Mouse (Mus musculus) right cerebral cortex, adult 18-20 months (tissue): ENCODE measurements around the gene Mut.

Experiments used
- DNase-seq: peaks from one replicate; pipeline ENCODE4 v3.0.0; 2022; ENCODE audit warnings: mixed read lengths

The Mut gene

DNA sequence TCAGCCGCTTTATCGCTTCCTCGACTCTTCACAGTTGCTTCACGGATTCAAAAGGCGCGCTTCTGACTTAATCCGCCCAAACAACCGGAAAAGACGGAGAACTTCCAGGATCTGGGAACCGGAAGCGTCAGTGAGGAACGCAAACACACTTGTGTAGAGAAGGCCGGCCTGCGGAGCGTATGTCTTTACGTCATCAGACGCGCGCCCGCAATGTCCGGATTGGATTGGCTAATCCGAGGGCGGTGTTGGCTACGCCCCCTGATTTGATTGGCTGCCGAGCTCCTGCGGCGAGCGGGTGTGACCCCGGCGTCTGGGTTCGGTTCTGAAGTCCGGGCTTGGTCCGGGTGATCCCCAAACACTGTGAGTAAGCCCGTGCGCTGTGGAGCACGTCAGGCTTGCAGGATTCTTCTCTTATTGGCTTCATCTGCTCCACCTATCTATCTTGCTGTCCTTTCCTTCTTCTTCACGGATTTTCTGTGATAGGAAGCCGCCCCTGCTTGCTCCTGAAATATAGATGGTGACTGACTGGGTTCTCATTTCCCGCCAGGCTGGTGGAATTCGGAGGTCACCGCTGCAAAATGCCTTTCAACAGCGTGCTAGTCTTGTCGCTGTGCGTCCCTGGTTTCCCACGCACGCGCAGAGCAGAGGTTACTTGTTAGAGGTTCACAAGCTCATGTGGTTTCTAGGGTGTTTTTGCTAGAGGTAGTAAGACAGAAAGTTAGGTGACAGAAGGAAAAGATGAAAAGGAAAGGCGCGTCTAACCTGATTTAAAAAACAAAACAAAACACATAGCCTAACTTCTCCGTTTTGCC lies at the start of gene Mut, which contains the start of gene Cenpq:
Gene Mut (plus strand): TSS at position 266 of the 812 bp plus-strand sequence.
Gene Cenpq (minus strand): TSS at position 628 of the 812 bp plus-strand sequence.
- DNase-seq, result peak; percentile 100

DNA sequence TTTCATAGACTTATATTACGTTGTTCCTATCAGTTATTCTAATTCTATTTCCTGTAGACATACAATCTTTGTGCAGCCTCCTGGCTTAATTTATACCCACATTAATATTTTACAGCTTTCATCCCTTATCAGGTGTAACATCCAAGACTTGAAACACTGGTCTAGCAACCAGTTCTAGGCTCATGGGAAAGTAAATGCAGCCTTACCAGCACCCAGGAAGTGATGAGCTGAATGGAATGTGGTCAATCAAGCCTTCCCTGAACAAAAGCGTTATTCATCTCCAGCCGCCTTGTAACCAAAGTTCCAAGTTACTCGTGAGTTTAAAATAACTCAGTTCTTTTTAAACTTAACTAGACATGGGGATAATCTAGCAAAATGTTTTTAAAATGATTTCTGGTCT lies 49.3 kb upstream of the Mut start:
- DNase-seq, result no peak

GRCm38 (mm10) chr17:40887849-40888536 lies 46.5 kb upstream of the Mut start:
- DNase-seq, result no peak

DNA sequence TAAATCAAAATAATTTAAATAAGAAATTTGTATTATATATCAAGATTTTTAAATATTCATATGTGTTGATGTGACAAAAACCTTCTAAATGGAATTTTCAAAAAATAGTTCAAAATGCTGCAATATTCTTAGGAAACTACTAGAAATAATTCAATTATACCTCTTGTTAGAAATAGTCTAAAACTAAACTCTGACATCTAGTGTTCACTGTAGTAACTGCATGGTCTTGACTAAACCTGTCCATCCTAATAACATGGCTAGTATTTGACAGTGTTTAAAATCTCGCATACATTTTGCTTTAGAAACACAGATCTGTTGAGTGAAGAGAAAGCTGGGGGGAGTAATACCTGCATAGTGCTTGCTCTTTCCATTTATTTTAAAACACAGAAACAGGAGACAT lies 37.6 kb upstream of the Mut start:
- DNase-seq, result no peak

- no peak for DNase-seq
Observed at GRCm38 (mm10) chr17:40899783-40900363, 34.6 kb upstream of the Mut start.

DNA sequence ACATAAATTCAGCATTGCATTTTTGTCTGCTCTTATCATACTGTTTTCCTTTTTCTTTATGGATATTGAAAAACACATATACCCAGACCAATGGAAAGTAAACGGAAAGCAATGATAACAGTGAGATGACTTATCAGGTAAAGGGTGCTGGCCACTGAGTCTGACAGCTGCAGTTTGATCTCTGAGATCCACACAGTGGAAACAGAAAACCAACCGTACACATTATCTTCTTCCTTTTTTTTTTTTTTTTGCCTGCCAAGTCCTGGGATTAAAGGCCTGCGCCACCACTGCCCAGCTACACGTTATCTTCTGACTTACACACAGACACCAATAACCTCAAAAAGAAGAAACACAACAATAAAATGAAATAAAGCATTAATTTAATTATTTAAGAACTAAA lies 31.1 kb upstream of the Mut start:
- no peak for DNase-seq

DNA sequence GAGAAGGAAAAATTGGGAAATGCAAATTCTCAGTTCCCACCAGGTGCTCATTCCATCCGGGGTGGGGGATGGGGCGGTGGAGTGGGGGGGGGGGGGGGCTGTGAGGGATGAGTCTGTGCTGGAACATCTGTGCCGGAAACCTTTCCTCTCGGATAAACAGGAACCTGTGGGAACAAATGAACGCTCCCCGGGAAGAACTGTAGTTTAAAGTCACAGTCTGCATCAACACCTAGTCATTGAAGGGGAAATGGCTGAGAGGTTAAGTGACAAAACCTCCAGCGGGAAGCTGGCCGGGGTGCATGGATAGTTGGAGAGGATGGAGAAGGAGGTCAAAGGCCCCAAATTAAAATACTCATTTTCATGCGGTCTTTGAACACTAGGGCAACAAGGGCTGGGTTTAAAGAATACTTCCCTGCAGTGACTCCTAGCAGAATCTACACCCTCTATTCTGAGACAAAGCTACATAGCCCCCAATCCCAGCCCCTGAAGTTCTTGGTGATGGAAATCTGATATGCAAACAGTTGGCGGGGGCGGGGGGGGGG lies 30.4 kb upstream of the Mut start:
- DNase-seq, result no peak

DNA sequence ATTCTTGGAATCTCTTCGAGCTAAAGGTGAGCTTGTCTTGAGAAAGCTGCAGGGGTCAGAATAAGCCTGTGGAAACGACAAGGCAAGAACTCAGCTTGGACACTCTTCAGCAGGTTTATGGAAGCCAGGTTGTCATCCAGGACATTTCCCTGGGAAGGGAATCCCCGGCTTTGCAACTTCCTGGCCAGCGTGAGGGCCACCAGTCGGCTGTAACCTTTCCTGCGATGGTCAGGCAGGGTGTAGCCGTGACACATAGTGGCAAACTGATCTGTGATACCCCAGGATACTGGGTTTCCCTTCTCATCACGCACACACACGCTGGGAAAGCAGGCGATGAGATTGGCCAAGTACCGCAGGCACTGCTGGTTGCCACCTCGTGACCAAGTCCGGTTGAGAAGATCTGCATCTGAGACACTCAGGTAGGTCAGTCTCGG lies 29.7 kb upstream of the Mut start:
- no peak for DNase-seq

GRCm38 (mm10) chr17:40914250-40914649 lies 20.2 kb upstream of the Mut start, which contains the start of gene Glyatl3:
TSS of gene Glyatl3 (minus strand) at chr17:40914350.
- no peak for DNase-seq

GRCm38 (mm10) chr17:40915499-40915898 lies 19.0 kb upstream of the Mut start:
- no peak for DNase-seq

DNA sequence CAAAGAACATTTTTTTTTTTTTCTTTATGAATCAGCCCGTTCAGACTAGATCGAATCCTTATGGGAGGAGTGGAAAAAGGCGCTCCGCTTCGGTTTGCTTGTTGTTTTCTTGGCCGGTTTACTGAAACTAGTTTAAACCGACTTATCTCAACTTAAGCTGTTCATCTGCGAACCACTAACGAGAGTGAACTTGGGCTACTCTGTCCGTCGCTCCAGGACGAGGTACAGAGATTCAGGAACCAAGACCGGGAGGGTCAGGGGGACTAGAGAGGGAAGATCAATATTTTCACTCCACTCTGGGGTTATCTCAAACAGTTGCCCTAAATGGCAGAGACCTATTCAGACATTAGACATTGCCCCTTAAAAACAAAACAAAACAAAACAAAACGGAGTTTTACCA lies 500 bp upstream of the Mut start:
- DNase-seq, result no peak

DNA sequence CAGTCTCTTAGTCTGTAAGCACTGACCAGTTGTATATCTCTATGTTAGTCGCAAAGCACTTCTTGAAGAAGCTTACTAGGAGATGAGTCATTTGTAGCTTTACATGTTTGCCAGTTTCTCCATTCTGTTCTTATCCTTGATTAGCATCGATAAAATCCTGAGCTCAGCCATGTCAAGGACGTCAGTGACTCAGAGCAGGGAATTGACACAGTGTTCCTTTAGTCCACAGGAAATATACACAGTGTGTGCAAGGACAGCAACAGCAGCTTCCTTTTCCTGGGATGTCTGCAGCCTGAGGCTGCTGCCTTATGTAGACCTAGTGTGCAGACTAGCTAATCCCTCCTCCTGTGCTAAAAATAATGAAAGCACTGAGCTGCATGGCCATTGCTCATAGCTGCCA lies 14.0 kb downstream of the Mut start:
- no peak for DNase-seq

DNA sequence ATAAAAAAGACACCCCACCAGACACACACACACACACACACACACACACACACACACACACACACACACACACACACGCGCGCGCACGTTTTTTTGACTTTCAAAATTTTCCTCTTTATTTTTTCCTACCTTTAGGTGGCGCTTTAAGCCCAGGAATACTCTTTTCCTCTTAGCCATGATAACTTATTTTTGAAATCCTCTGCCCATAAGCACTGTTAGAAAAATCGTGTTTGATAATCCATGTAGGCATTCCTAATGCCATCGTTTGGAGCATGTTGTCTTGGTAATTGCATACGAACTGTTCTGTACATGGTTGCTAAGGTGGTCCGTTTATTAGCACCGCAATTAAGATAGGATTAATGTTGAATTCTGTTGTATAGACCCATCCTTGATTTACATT lies 43.4 kb downstream of the Mut start:
- DNase-seq, result no peak

GRCm38 (mm10) chr17:40992102-40992501 lies 57.6 kb downstream of the Mut start:
- no peak for DNase-seq
